9 mouse cellular contexts compared by ENCODE assay signal in genomic region chr7:49471278-49471677, GRCm38 (mm10).
DNase-seq lines count a peak whose midpoint lies in the region; ATAC-seq lines count a peak whose summit lies in the region.
"Had no signal": no experiment of that assay in that cellular context is flagged by ENCODE, and none has a peak within 500 bp of the region (broad histone marks: within the 10 kb centered on the region; RNA-seq: fewer than 3 reads in every experiment).

No protein-coding gene starts in this region.

- H3K4me3 ChIP-seq in liver, embryonic 12.5 days = no peak overlapping the region
- no peak overlapping the region for H3K4me3 ChIP-seq in liver, embryonic 16.5 days (ENCODE audit: low read depth, low read length)
- H3K4me3 ChIP-seq: limb, embryonic 13.5 days had no signal

- no peak overlapping the region for H3K9ac ChIP-seq in liver, embryonic 12.5 days
- H3K9ac ChIP-seq in liver, embryonic 16.5 days (ENCODE audit: low read depth, low read length) = no peak overlapping the region
- H3K9ac ChIP-seq: limb, embryonic 13.5 days had no signal

- no peaks in the 10 kb centered on the region for H3K4me1 ChIP-seq in liver, embryonic 12.5 days
- H3K4me1 ChIP-seq in liver, embryonic 16.5 days (ENCODE audit: control insufficient read depth, low read depth, low read length) = no peaks in the 10 kb centered on the region; the same call in 1 of the 2 replicates

- H3K27me3 ChIP-seq in liver, embryonic 12.5 days (replicated peaks) = no peaks in the 10 kb centered on the region
- no peaks in the 10 kb centered on the region for H3K27me3 ChIP-seq in liver, embryonic 16.5 days (ENCODE audit: control insufficient read depth, insufficient read depth, low read depth, low read length)

- ATAC-seq in liver, embryonic 12.5 days = no peak
- peak; percentile 59 for ATAC-seq in liver, embryonic 16.5 days (ENCODE audit: low read depth)

- H3K27ac ChIP-seq in liver, embryonic 12.5 days = no peak overlapping the region
- H3K27ac ChIP-seq in liver, embryonic 16.5 days (ENCODE audit: low read length) = no peak overlapping the region
- H3K27ac ChIP-seq: limb, embryonic 13.5 days had no signal

- no peaks in the 10 kb centered on the region for H3K36me3 ChIP-seq in liver, embryonic 12.5 days
- H3K36me3 ChIP-seq in liver, embryonic 16.5 days (ENCODE audit: control insufficient read depth, insufficient read depth) = no peaks in the 10 kb centered on the region
- H3K36me3 ChIP-seq: limb, embryonic 13.5 days had no signal

- DNase-seq in liver = peak; percentile 43
- DNase-seq in Muller cell, postnatal 12 days (ENCODE audit: inconsistent ontology term) = peak; percentile 60
- DNase-seq in cerebellum, adult 8-10 months = peak; percentile 62
- peak; percentile 25 for DNase-seq in heart, adult 8-10 months (ENCODE audit: low spot score)
- DNase-seq in spleen, postnatal 14 days (ENCODE audit: low spot score in 2 of 2) = peak; percentile 11 to 41
- no peak for DNase-seq in frontal cortex, postnatal 36 days (ENCODE audit: low spot score in 2 of 2)

- H3K4me2 ChIP-seq in liver, embryonic 12.5 days = no peak overlapping the region
- no peak overlapping the region for H3K4me2 ChIP-seq in liver, embryonic 16.5 days (ENCODE audit: low read depth, low read length)
- H3K4me2 ChIP-seq: limb, embryonic 13.5 days had no signal

- 45% methylated on average over 3 of the region's 3 CpGs for WGBS in liver, embryonic 12.5 days (ENCODE audit: insufficient replicate concordance)
- 37% methylated on average over 3 of the region's 3 CpGs for WGBS in liver, embryonic 16.5 days (ENCODE audit: insufficient replicate concordance)

- no peaks in the 10 kb centered on the region for H3K9me3 ChIP-seq in liver, embryonic 12.5 days (replicated peaks)
- no peaks in the 10 kb centered on the region for H3K9me3 ChIP-seq in liver, embryonic 16.5 days (replicated peaks; ENCODE audit: control insufficient read depth, low read length)
- H3K9me3 ChIP-seq: limb, embryonic 13.5 days had no signal

Comparison
In these comparisons a context has a peak if more than half of its experiments do, and no peak if none do; other contexts are left out.
1. DNase-seq: peak in liver (single experiment), Muller cell, postnatal 12 days (single experiment), cerebellum, adult 8-10 months (single experiment), heart, adult 8-10 months (single experiment) and spleen, postnatal 14 days (2 of 2); none in frontal cortex, postnatal 36 days (0 of 2).